Mouse (Mus musculus): ENCODE results near the gene Papss1. TPM values are rescaled to one million over a fixed set of nuclear protein-coding genes. Genes with fewer than 3 reads are reported as not detected.

Papss1 gene
- total RNA-seq, 2 experiments from 2014 or later = 2.3 to 3.8 TPM

Other genes starting within 250 kb of the Papss1 start
- 4.2 and 16.6 TPM in 2 replicates for gene Sgms2, start 73.4 kb upstream of the Papss1 start, total RNA-seq (2015; ENCODE audit: low replicate concordance)
- gene Sgms2, start 73.4 kb upstream of the Papss1 start, total RNA-seq (2017; ENCODE audit: low replicate concordance) = 3.9 and 4.9 TPM in 2 replicates